Mouse (Mus musculus): ENCODE results near the gene Gnb3.
"Not testable (repeated sequence)": the region's sequence is repeated elsewhere in the genome, so short reads cannot be mapped to it uniquely, and the experiment has no call there.

Gnb3 gene

DNA sequence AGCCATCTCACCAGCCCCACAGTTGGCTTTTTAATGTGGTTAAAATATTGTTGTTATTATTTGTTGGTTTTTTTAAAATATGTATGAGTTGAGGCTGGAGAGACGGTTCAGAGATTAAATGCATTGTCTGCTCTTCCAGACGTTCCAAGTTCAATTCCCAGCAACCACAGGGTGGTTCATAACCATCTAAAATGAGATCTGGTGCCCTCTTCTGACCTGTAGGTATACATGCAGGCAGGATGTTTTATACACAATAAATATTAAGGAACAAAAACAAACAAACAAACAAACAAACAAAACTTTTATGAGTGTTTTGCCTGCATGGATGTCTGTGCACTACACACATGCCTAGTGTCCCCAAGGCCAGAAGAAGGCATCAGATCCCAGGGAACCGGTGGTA lies 37.0 kb downstream of the Gnb3 start:
- no peak for DNase-seq (ENCODE audit: low spot score in 2 of 2)

DNA sequence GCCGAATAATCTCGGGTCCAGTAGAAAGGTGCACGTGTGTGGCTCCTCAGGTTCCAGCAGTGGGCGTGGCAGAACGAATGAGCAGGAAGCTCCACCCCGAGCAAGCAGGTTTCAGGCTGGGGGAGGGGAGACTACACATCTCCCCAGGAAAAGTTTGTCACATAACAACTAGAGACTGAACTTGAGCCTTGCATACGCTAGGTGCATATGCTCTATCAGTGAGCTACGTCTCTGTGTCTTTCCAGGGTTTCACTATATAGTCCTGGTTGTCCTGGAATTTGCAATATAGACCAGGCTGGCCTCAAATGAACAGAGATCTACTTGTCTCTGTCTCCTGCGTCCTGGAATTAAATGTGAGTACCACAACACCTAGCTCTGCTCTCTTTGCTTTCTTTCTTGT lies 37.7 kb downstream of the Gnb3 start:
- not testable (repeated sequence) for DNase-seq (ENCODE audit: low spot score in 2 of 2)

GRCm38 (mm10) chr6:124796200-124796599 lies 43.9 kb downstream of the Gnb3 start:
- DNase-seq (ENCODE audit: low spot score in 2 of 2), result no peak

DNA sequence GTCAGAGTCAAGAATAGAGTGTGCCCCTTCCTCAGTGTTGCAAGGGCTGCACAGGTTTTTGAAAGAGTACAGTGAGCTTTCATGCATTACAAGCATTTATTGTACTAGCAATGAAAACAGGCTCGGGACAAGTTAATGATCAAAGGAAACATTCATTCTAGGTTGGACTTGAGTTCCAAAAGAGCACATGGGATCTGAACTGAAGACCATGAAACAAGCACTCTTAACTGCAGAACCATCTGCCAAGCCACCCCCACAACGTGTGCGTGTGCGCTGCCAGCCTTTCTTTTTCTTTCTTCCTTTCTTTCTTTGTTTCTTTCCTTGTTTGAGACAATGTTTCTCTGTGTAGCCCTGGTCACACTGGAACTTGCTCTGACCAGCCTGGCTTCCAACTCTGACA lies 44.3 kb downstream of the Gnb3 start:
- no peak for DNase-seq (ENCODE audit: low spot score in 2 of 2)

- no peak for DNase-seq (ENCODE audit: low spot score in 2 of 2)
These were observed 48.2 kb downstream of the Gnb3 start for GRCm38 (mm10) chr6:124791911-124792310.

DNA sequence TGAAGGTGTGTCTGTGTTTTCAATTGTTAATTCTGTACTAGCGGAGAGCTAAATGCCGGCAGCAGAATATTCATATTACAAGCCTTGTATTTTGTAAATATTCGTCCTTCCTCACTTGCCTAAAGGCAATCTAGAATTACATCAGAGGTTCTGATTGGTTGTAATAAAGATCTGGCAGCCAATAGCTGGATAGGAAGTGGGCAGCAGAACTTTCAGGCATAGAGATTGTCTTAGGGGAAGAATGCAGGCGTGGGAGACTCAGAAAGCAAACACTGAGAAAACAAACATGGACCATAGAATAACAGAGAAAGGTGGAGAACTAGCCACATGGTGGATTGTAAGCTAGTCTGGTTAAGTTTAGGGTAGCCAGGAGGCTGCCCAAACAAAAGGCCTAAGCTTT lies 50.0 kb downstream of the Gnb3 start:
- DNase-seq (ENCODE audit: low spot score in 2 of 2), result no peak

- no peak for DNase-seq (ENCODE audit: low spot score in 2 of 2)
These were observed 50.6 kb downstream of the Gnb3 start for GRCm38 (mm10) chr6:124789519-124789918.

- DNase-seq (ENCODE audit: low spot score in 2 of 2), result no peak
These were observed 52.4 kb downstream of the Gnb3 start for GRCm38 (mm10) chr6:124787722-124788121.

DNA sequence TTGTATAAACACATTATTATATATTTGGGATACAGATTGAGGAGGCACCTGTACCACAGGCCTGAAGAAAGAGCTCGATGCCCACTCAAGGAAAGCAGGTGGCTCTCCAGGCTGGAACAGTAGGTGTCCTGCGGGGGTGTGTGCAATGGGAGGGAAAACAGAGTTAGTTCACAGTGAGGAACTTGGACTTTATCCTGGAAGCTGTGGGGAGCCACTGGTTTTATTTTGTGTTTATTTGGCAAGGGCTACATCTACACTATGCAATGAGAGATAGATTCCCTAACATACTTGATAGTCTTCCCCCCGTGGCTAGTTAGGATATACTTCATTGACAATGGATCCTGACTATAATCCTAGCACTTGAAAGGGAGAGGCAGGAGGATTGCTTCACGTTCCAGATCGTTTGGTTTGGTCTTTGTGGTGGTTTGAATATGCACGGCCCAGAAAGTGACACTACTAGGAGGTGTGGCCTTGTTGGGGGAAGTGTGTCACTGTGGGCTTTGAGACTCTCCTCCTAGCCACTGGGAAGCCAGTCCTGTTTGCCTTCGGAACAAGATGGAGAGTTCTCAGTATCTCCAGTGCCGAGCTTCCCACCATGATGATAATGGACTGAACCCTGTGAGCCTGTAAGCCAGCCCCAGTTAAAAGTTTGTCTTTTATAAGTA lies 53.2 kb downstream of the Gnb3 start:
- DNase-seq (ENCODE audit: low spot score in 2 of 2), result no peak

All from frontal cortex, postnatal 10 days (tissue).